Mouse (Mus musculus) liver, embryonic 14.5 days (tissue): ENCODE measurements at regions not wholly inside any gene's neighbourhood (a gene's known extent, or its start where the extent isn't known, plus 50 kb on each side); places are given as distances from the start of the nearest gene placed in this dataset.

Source experiments
- CTCF ChIP-seq: IDR thresholded peaks from 2 replicates; pipeline ENCODE4 v1.5.1; 2016; ENCODE audit warnings: antibody characterized with exemption, low read depth, control low read depth
- EP300 ChIP-seq: IDR thresholded peaks from 2 replicates; pipeline ENCODE4 v1.6.1; 2016; ENCODE audit warnings: antibody characterized with exemption, low read depth

DNA sequence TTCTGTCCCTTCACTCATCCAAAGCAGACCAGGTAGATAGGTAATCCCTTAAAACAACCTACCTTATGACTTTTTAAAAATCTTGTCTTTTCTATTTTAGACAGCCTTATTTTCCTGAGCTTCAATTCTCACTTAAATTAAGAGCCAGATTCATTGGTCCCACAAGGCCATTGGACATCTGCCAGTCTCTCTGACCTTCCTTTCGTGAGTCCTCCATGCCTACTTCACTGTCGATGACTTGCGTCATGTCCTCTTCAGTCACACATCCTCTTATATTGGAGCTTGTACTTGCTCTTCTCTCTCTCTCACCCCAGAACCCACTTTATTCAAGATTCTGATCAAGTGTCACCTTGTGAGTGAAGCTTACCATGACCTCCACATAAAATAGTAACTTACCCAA lies 542.0 kb upstream of the C030005K15Rik start:
- TF ChIP-seq CTCF (no peak), EP300 (no peak)
